Mouse (Mus musculus) testis, adult 2 months (tissue): ENCODE data around the gene Abtb2.

Source experiments
- CTCF ChIP-seq: fragments of 200-500 bp; IDR thresholded peaks from 2 replicates; pipeline ENCODE4 v1.5.1; 2012; ENCODE audit warnings: low read depth, mild to moderate bottlenecking, inconsistent platforms, low read length, moderate library complexity; ENCODE audit not compliant: control insufficient read depth, insufficient read depth, insufficient replicate concordance
- POLR2A ChIP-seq: fragments of 200-500 bp; IDR thresholded peaks from 2 replicates; pipeline ENCODE4 v1.6.1; 2012; ENCODE audit warnings: low read depth, mild to moderate bottlenecking, inconsistent platforms, low read length, moderate library complexity; ENCODE audit not compliant: control insufficient read depth

DNA sequence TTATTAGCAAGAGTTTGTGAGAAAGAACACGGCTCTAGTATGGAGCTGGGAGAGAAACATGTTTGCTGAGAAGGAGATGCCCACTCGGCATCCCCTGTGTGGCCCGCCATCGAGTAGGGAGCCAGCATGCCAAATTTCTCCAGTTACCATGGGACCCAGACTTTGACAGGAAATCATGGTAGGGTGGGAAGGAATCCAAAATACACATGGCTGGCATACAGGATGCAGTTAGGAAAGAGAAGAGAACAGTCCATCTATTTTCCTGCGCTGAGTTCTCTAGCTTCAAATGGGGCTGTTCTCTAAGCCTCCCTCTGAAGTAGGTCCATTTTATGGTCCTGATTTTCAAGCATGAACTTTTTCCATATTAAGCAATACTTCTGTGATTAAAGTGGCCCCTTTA, 22.7 kb downstream of the Abtb2 start:
- TF ChIP-seq CTCF, result no peak
- TF ChIP-seq POLR2A, result no peak
